21 mouse cellular contexts compared by ENCODE assay signal in genomic region chr3:129697691-129698090, GRCm38 (mm10).
"Had no signal": no experiment of that assay in that cellular context is flagged by ENCODE, and none has a peak within 500 bp of the region (broad histone marks: within the 10 kb centered on the region; RNA-seq: fewer than 3 reads in every experiment).

No protein-coding gene starts in this region.

- H3K9ac ChIP-seq: liver, embryonic 13.5 days; neural tube, embryonic 12.5 days; neural tube, embryonic 15.5 days; stomach, embryonic 15.5 days had no signal

- H3K9me3 ChIP-seq: liver, embryonic 13.5 days; megakaryocyte, embryonic 14.5 days; midbrain, embryonic 10.5 days; neural tube, embryonic 12.5 days; neural tube, embryonic 15.5 days; stomach, embryonic 15.5 days had no signal

- DNase-seq: kidney, adult 18-20 months; kidney, postnatal 10 days; kidney, postnatal 36 days; layer of hippocampus, postnatal 36 days; liver, embryonic 13.5 days; lung, adult 2 months; lung, postnatal 14 days; lung, postnatal 4 days; midbrain, embryonic 14.5 days; right cerebral cortex, adult 18-20 months; right cerebral cortex, postnatal 14 days; right cerebral cortex, postnatal 4 days; thymus, adult 2 months; thymus, postnatal 14 days; thymus, postnatal 4 days had no signal

- H3K4me3 ChIP-seq: left cerebral cortex, adult 2 months; liver, embryonic 13.5 days; megakaryocyte, embryonic 14.5 days; midbrain, embryonic 10.5 days; neural tube, embryonic 12.5 days; neural tube, embryonic 15.5 days; stomach, embryonic 15.5 days had no signal

- H3K27ac ChIP-seq: left cerebral cortex, adult 2 months; liver, embryonic 13.5 days; midbrain, embryonic 10.5 days; neural tube, embryonic 12.5 days; neural tube, embryonic 15.5 days; stomach, embryonic 15.5 days had no signal

- H3K4me1 ChIP-seq: liver, embryonic 13.5 days; midbrain, embryonic 10.5 days; neural tube, embryonic 12.5 days; neural tube, embryonic 15.5 days; stomach, embryonic 15.5 days had no signal

- H3K27me3 ChIP-seq: liver, embryonic 13.5 days; megakaryocyte, embryonic 14.5 days; neural tube, embryonic 12.5 days; neural tube, embryonic 15.5 days; stomach, embryonic 15.5 days had no signal

- H3K36me3 ChIP-seq: midbrain, embryonic 10.5 days; neural tube, embryonic 12.5 days; neural tube, embryonic 15.5 days; stomach, embryonic 15.5 days had no signal

- H3K4me2 ChIP-seq: liver, embryonic 13.5 days; neural tube, embryonic 12.5 days; neural tube, embryonic 15.5 days; stomach, embryonic 15.5 days had no signal
